Mouse (Mus musculus) embryo, embryonic 11.5 days (tissue): ENCODE measurements at regions not wholly inside any gene's neighbourhood (a gene's known extent, or its start where the extent isn't known, plus 50 kb on each side); places are given as distances from the start of the nearest gene placed in this dataset.

Experiments
- DNase-seq: peaks from one replicate; pipeline ENCODE4 v3.0.0-alpha.2; 2012; ENCODE audit warnings: low read depth, low spot score

DNA sequence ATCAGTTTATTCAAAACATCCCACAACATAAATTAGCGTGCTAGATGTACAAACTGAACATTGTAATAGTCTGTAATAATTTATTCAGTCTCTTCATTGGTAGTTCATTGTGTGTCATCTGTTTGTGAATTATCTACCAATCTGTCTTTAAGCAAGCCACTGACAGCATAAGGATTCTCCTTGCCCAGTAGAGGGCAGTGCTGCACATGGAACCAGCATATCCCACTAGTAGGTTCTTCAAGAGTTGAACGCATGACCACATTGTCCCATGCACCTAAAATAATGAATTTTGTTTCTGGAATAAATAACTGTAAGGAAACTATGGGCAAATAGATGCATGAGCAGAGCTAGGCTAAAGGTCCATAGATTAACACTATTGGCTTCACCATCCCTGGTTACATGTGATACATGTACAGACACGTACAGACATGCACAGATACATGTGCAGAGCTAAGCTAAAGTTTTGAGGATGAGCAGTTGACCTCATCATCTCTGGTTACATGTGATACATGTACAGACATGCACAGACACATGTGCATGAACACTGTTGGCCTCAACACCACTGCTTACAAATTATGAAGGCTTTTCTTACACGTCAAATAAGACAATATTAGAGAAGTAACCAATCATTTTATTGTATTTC lies 143.0 kb upstream of the Ctnnd2 start:
- peak; percentile 54 for DNase-seq

DNA sequence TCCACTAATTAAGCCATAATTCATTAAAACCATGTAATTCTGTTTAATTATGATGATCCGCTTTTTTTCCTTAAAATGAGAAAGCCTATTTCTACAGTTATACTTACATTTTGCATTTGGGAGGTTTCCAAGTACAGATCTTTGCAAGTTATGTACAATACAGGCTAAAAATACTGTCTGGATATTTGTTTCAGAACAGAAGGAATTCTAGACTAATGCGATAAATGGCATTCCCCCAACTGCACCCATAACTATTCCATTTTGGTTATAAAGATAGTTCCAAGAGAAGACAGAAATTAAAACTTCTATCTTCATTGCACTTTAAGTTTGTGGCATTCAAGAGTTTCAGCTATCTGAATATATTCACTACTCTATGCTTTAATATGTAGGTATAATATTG lies 137.0 kb upstream of the Ctnnd2 start:
- DNase-seq: no peak

DNA sequence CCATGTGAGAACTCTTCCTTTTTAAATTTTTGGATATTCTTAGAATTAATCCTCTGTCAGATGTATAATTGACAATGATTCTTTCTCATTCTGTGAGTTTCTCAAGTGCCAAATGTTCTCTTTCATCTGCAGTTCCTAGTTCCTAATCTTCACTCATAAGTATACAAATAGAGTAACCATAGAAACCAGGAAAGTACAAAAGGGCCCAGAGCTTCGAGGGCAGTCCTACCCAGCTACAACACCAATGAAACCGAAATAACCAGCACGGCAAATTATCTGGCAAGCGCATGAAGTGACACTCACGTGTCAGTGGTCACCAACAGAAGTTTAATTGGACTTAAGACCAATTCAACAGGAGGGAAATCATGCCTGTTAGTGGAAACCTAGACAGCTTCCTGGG lies 121.5 kb upstream of the Ctnnd2 start:
- no peak for DNase-seq

DNA sequence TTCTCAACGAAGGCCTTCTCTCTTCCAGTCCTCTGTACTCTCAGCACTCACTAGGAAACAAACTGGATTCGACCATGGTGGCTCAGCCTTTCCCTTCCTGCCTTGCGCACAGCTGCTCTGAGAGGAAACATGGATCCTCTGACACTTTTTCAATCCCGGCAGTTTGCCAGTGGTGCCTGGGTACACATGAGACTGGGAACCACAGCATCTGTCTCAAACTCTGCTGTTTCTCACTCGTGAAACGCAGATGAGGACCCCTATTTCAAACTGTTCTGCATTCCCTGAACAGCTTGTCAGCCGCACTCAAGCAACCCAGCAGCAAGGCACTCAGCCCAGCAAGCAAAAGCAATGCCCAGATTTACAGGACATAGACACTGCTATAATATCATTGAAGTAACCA lies 112.6 kb upstream of the Ctnnd2 start:
- DNase-seq: no peak

DNA sequence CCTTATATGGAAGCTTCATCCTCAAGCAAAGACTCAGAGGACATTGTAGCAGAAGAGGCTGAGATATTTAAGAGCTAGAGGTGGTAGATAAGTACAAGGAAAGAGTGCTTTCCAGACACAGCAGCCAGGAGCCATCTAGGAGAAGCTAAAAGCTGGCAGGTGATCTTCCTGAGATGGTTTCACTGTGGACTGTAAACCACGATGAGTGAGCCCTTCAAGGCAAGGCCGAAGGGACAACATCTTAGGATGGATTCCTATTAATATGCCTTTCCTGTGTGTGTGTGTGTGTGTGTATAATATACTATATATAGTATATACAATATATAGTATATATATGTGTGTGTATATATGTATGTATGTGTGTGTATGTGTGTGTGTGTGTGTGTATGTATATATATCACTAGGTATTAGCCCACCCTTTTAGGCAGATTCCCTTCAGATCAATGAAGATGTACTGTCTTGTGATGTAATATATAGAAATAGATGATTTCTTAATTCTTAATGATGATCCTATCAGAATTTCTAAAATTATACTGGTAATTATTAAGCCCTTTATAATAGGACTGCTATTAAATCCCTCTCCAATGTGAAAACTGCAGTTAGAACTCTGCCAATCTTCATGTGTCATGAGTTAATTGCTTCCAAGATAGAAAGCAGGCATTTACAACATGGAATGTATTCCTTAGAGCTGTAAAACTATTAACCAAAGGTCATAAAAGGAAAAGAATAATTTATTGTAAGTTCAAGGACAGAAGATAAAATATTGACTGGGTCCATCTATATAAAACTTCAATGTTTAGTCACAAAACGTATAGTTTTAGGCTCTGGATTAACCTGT lies 111.7 kb upstream of the Ctnnd2 start:
- DNase-seq: no peak

DNA sequence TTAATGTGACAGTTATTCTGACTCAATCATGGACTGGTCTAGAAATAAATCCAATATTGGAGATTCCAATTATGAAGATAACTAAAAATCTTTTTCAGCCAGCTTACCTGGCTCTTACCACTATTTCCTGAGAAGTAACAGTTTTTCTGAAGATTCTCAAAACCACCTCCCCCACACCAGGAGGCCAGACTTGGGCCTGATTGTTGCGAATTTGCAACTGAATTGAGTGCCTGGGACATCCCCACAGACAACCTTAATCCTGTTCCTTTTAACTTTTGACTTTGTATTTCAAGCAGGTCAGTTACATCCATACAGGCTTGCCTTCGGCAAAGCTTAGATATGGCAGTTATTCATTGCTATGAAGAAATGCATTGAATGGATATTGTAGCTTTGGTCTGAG lies 100.7 kb upstream of the Ctnnd2 start:
- DNase-seq: no peak

DNA sequence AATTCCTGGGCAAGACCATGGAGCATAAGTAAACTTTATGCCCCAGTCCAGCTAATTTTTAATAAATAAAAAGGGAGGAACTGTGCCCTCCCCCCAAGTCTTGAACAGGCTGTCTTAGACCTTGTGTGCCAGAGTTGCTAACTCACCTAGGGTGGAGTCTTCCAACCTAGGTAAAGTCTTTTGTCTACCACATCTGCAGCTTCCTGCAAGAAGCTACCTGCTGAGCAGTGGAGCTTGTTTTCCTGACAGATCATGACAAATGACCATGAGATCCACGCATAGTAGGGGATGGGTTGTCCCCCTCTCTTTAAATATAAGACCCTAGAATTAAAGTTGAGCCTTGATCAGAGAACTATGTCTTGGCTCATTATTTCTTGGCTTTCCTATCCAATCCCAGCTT lies 100.1 kb upstream of the Ctnnd2 start:
- DNase-seq: no peak

DNA sequence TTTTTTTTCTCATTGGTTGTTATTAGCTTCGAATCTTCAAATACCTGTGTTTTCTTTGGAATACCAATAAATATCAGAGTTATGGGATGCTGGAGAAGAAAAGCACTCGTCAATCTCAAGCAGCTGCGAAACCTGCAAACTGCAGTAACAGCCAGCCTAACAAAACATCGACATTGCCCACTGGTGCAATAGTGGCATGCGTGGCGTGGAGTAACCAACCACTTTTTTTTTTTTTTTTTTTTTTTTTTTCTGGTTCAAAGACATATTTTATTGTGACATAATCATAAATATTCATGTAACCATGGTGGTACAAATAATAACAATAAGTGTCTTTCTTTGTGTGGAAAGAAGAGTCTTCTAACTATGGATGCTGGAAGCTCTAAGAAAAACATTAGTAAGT lies 85.3 kb upstream of the Ctnnd2 start:
- no peak for DNase-seq

DNA sequence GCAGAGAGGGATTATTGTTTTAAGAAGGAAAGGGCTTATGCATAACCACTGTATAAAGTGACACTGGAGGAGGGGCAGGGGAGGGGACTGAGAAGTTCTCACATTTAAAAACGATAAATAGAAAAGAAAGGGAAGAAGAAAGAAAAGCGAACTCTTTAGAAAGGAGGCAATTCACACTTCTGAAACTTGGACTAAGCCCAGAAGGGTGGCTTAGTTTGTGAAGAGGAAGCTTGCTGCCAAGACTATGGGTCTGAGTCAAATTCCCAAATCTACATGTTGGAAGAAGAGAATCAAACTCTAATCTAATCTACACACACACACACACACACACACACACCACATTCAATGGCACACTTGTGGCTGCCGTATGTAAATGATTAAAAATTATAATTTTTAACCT lies 50.3 kb upstream of the Ctnnd2 start:
- DNase-seq: no peak
